Mouse (Mus musculus): ENCODE data around the gene Sbf2. TPM values are rescaled to one million over a fixed set of nuclear protein-coding genes. Genes with fewer than 3 reads are reported as not detected.

The Sbf2 gene
- total and polyA plus RNA-seq, 2 experiments: 7.2 to 19.6 TPM

DNA sequence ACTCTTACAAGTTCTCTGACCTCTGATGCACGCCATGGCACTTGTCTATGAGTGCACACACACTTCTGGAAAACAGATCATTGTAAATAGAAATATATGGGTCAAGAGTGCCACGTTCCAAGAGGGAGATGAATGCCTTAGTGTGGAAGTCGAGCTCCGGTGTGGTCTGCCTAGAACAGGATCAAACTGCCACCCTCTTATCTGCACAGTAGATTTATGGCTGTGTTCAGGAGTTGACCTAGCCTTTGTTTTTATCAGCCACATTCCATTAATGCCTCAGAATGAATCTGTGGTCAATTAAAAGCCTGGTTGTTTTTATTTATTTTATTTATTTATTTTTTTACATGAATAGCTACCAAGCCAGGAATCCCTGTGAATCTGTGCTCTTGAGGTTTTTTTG, 35.8 kb upstream of the Sbf2 start:
- Histone ChIP-seq H3K9ac (ENCODE audit: low read depth, low read length) (no peak overlapping the region), H3K27ac (replicated peaks; ENCODE audit: insufficient read depth, low read depth, low read length) (no peak overlapping the region), H3K4me3 (ENCODE audit: insufficient read depth, low read depth, low read length) (no peak overlapping the region), H3K4me1 (ENCODE audit: control insufficient read depth, insufficient read depth, low read length) (peaks cover 11% of the 10 kb centered on the region), H3K79me2 (ENCODE audit: control insufficient read depth, insufficient read depth, low read length) (no peaks in the 10 kb centered on the region), H3K36me3 (ENCODE audit: control insufficient read depth, insufficient read depth, low read length) (no peaks in the 10 kb centered on the region), H3K27me3 (ENCODE audit: control insufficient read depth, insufficient read depth, low read length) (no peaks in the 10 kb centered on the region)
- no peak for DNase-seq (ENCODE audit: extremely low read depth, low read depth, low spot score)
- 74% methylated on average over 4 of the region's 4 CpGs for WGBS
- TF ChIP-seq CTCF (IDR thresholded peaks at IDR 0.05; ENCODE audit: low read depth, low read length) (no peak), POLR2A (IDR thresholded peaks at IDR 0.05; ENCODE audit: extremely low read depth, insufficient read depth, low read length) (no peak)

DNA sequence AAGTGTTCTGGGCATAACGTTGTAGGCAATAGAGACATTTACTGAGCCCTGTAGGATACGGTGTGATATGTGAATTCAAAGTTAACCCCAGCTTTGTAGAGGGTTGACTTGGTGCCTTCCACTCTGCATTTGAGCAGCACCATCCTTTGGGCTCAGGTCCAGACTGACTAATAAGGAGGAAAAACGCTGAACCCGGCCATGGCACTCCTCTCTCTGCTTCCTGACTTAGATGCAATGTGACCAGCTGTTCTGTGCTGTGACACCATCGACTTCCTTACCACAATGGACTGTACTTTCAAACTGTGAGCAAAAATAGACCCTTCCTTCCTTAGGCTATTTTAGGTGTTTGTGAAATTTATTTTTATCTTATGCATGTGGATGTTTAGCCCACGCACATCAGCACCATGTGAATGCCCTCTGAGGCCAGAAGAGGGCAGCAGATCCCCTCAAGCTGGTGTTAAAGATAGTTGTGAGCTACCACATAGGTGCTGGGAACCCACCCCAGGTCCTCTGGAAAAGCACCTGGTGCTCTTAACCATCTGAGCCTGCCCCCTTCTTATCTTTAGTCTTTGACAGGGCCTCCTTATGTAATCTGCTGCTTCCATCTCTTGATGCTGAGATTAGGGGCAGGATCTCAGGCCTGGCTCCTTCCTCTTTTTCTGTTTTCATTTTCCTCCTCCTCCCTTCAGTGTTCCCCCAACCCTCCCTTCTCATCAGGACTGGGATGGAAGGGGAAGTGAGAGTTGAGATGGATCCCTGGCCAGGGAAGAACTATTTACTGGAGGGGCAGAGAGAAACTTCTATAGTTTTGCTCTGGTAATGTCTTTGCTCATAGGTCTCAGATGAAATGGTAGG, 34.6 kb upstream of the Sbf2 start:
- Histone ChIP-seq H3K4me3 (ENCODE audit: insufficient read depth, low read depth, low read length) (no peak overlapping the region), H3K79me2 (ENCODE audit: control insufficient read depth, insufficient read depth, low read length) (no peaks in the 10 kb centered on the region), H3K27ac (replicated peaks; ENCODE audit: insufficient read depth, low read depth, low read length) (peak overlapping the region; percentile 50), H3K4me1 (ENCODE audit: control insufficient read depth, insufficient read depth, low read length) (peaks cover 11% of the 10 kb centered on the region), H3K9ac (ENCODE audit: low read depth, low read length) (no peak overlapping the region), H3K36me3 (ENCODE audit: control insufficient read depth, insufficient read depth, low read length) (no peaks in the 10 kb centered on the region), H3K27me3 (ENCODE audit: control insufficient read depth, insufficient read depth, low read length) (no peaks in the 10 kb centered on the region)
- DNase-seq (ENCODE audit: extremely low read depth, low read depth, low spot score): no peak
- TF ChIP-seq CTCF (IDR thresholded peaks at IDR 0.05; ENCODE audit: low read depth, low read length) (peak; percentile 38), POLR2A (IDR thresholded peaks at IDR 0.05; ENCODE audit: extremely low read depth, insufficient read depth, low read length) (no peak)
- 43% methylated on average over 6 of the region's 6 CpGs for WGBS

DNA sequence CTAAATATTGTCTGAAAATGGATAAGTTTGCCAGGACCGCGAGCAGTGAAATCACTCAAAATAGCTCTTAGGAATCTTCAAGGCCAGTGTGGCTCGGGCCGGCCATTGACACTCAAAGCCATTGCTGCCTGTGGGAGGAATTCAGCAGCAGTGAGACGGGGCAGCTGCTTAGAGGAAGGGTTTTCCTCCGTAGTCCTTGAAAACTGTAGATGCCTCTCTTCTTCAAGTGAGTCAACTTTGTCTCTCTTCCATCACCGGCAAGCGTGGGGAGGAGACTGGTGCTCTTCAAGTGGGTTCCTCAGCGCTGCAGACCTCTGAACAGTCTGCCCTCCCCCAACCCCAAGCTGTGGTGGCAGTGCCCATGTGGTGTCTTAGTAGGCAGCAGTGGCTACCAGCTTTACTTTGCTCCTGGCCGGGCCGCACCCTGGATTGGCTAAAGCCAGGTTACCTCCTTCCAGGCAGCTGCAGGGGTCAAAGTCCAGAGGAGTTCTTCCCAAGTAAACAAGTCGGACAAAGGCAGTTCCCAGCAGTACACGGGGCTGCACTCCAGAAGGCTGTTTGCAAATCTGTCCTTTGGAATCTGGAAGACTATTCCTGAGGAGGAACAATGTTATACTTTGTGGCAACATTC, 33.8 kb upstream of the Sbf2 start:
- Histone ChIP-seq H3K4me1 (ENCODE audit: control insufficient read depth, insufficient read depth, low read length) (peaks cover 11% of the 10 kb centered on the region), H3K9ac (ENCODE audit: low read depth, low read length) (peak overlapping the region; percentile 43), H3K27me3 (ENCODE audit: control insufficient read depth, insufficient read depth, low read length) (no peaks in the 10 kb centered on the region), H3K4me3 (ENCODE audit: insufficient read depth, low read depth, low read length) (peak overlapping the region; percentile 46), H3K36me3 (ENCODE audit: control insufficient read depth, insufficient read depth, low read length) (no peaks in the 10 kb centered on the region), H3K27ac (replicated peaks; ENCODE audit: insufficient read depth, low read depth, low read length) (peak overlapping the region; percentile 74), H3K79me2 (ENCODE audit: control insufficient read depth, insufficient read depth, low read length) (no peaks in the 10 kb centered on the region)
- peak; percentile 45; the same call in 1 of the 2 replicates for TF ChIP-seq POLR2A (IDR thresholded peaks at IDR 0.05; ENCODE audit: extremely low read depth, insufficient read depth, low read length)
- TF ChIP-seq CTCF (IDR thresholded peaks at IDR 0.05; ENCODE audit: low read depth, low read length): no peak
- DNase-seq (ENCODE audit: extremely low read depth, low read depth, low spot score): peak; percentile 98
- WGBS: 18% methylated on average over 13 of the region's 13 CpGs

DNA sequence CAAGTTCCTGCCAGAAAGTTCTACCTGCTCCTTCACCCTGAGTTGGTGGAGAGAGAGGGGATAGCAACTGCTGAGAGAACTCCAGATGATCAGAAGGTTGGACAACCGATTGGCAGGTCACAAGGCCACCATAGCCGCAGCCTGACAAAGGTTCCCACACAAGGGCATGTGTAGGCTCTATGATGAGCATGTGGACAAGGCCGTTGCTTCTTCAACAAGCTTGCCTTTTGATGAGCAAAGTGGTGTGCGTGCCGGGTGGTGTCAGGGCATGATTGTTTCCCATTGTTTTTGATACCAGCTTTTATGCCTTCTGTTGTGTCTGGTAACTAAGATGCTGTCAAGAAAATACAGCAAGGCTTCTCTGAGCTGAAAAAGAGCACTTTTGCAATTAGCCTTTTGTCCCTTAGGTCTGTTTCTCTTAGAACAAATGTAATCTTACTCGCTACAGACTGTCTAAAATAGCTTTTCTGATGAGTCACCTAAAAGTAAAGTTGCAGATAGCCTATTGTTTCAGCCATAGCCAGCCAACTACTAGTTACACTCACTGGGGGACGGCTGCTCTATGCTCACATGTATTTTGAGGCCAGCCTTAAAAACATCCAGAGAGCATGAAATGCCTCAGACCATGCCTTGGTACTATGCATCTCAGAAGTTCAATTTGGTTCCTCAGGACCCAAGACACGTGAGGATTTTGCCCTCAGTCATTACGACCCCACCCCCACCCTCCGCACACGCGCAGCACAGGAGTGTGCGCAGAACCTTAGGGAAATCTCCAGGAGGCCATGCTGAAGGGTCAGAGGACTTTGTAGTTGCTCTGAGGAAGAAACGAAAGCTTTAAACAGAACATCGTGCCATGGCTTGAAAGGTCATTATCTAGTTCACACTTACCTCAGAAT, 33.1 kb upstream of the Sbf2 start:
- peak overlapping the region; percentile 74 for H3K27ac ChIP-seq (replicated peaks; ENCODE audit: insufficient read depth, low read depth, low read length)
- H3K9ac ChIP-seq (ENCODE audit: low read depth, low read length): peak overlapping the region; percentile 43
- H3K4me3 ChIP-seq (ENCODE audit: insufficient read depth, low read depth, low read length): peak overlapping the region; percentile 46
- no peaks in the 10 kb centered on the region for H3K36me3 ChIP-seq (ENCODE audit: control insufficient read depth, insufficient read depth, low read length)
- peaks cover 11% of the 10 kb centered on the region for H3K4me1 ChIP-seq (ENCODE audit: control insufficient read depth, insufficient read depth, low read length)
- H3K79me2 ChIP-seq (ENCODE audit: control insufficient read depth, insufficient read depth, low read length): no peaks in the 10 kb centered on the region
- H3K27me3 ChIP-seq (ENCODE audit: control insufficient read depth, insufficient read depth, low read length): no peaks in the 10 kb centered on the region
- TF ChIP-seq CTCF (IDR thresholded peaks at IDR 0.05; ENCODE audit: low read depth, low read length) (no peak), POLR2A (IDR thresholded peaks at IDR 0.05; ENCODE audit: extremely low read depth, insufficient read depth, low read length) (no peak)
- 40% methylated on average over 15 of the region's 15 CpGs for WGBS
- DNase-seq (ENCODE audit: extremely low read depth, low read depth, low spot score): peak; percentile 64

DNA sequence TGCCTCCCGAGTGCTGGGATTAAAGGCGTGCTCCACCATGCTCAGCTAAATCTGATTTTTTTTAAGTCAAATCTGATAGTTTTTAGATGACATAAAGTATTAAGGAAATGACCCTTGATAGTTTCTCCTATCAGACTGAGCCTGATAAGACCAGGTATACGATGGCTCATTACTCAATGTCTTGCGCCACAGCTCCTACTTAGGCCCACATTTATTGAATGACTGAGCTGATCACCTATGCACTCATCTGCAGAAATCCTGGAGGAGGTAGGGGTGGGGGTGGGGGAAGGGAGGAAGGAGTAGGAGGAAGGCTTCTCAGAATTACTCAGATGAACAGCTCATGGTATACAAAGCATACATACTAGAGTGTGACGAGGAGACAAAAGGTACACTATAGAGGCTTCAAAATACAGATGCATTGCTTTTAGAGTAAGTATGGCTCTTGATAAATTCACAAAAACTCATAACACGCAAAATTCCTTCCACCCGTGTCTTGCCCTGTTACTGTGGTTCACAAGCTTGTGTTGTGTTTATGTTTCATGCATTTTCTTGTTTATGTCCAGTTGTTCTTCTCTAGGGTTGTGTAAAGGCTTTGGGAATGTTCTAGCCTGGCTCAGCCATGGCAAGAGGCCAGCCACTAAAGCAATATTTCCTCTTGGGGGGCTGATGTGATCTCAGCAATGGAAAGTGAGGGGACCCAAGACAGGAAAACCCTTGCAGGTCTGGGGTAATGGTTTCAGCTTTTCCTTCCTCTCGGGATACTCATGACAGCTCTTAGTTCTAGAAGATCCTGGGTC, 32.1 kb upstream of the Sbf2 start:
- WGBS: 78% methylated on average over 8 of the region's 8 CpGs
- H3K27me3 ChIP-seq (ENCODE audit: control insufficient read depth, insufficient read depth, low read length): no peaks in the 10 kb centered on the region
- no peaks in the 10 kb centered on the region for H3K36me3 ChIP-seq (ENCODE audit: control insufficient read depth, insufficient read depth, low read length)
- H3K4me3 ChIP-seq (ENCODE audit: insufficient read depth, low read depth, low read length): no peak overlapping the region
- no peak for TF ChIP-seq CTCF (IDR thresholded peaks at IDR 0.05; ENCODE audit: low read depth, low read length)
- TF ChIP-seq POLR2A (IDR thresholded peaks at IDR 0.05; ENCODE audit: extremely low read depth, insufficient read depth, low read length): no peak
- no peak for DNase-seq (ENCODE audit: extremely low read depth, low read depth, low spot score)
- peaks cover 11% of the 10 kb centered on the region for H3K4me1 ChIP-seq (ENCODE audit: control insufficient read depth, insufficient read depth, low read length)
- no peak overlapping the region for H3K9ac ChIP-seq (ENCODE audit: low read depth, low read length)
- no peaks in the 10 kb centered on the region for H3K79me2 ChIP-seq (ENCODE audit: control insufficient read depth, insufficient read depth, low read length)
- peak overlapping the region; percentile 74; the same call in 1 of the 2 replicates for H3K27ac ChIP-seq (replicated peaks; ENCODE audit: insufficient read depth, low read depth, low read length)

Data from liver, adult 2 months (tissue).